Mouse (Mus musculus): Measurements from ENCODE around the gene Kat2a. TPM values are rescaled to one million over a fixed set of nuclear protein-coding genes. Genes with fewer than 3 reads are reported as not detected.
A peak's percentile ranks its signal among the peaks of the same experiment; 100 is the strongest.
"Not testable (repeated sequence)": the region's sequence is repeated elsewhere in the genome, so short reads cannot be mapped to it uniquely, and the experiment has no call there.

Kat2a gene
- total RNA-seq, 4 experiments from 2014 or later, result 9.0 to 11.1 (median 10.1) TPM

GRCm38 (mm10) chr11:100677810-100678209 lies 34.5 kb downstream of the Kat2a start:
- no peak for DNase-seq (ENCODE audit: low spot score in 2 of 2)

DNA sequence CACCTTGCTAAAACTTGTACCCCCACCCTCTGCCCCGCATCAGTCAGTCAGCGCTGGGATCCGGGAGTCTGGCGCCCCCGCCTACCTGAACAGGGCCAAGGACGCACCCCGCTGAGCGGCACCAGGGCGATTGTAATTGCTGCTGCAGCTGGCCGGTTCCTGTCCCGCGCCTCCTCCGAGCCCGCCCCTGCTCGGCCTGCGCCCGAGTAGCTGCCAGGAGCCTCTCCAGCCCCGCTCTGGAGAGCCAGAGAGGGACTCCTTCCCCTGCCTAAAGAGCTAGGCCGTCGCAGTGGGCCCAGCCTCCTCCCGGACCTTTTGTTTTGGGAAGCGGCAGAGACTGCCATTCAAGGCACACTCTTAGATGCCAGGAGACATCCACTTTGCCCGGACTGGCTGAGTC lies 39.1 kb downstream of the Kat2a start:
- DNase-seq (ENCODE audit: low spot score in 2 of 2), result peak; percentile 48 to 54

GRCm38 (mm10) chr11:100671956-100672355 lies 40.3 kb downstream of the Kat2a start:
- no peak for DNase-seq (ENCODE audit: low spot score in 2 of 2)

DNA sequence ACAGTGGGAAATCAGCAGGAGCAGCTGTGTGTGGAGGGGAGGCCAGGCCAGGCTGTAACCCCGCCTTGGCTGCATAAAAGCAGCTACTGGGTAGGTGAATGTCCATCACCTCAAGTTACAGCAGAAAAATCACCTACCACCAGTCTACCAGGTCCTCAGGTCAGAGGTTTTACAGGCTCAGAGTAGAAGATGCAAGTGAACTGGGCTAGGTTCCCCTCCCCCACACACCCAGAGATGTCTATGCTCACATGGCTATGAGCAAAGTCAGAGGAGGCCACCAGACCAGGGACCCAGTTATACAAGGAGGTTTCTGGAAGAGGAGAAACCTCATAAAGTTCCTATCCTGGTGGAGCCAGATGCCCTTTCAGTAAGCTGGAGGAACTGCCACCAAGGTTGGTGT lies 41.2 kb downstream of the Kat2a start:
- no peak for DNase-seq (ENCODE audit: low spot score in 2 of 2)

- no peak for DNase-seq (ENCODE audit: low spot score in 2 of 2)
Observed at GRCm38 (mm10) chr11:100659806-100660205, 52.5 kb downstream of the Kat2a start.

- no peak for DNase-seq (ENCODE audit: low spot score in 2 of 2)
Observed at GRCm38 (mm10) chr11:100656458-100656857, 55.8 kb downstream of the Kat2a start.

GRCm38 (mm10) chr11:100655589-100655988 lies 56.7 kb downstream of the Kat2a start:
- DNase-seq (ENCODE audit: low spot score in 2 of 2), result not testable (repeated sequence)

Other genes starting within 250 kb of the Kat2a start
- gene Klhl11, start 239.7 kb downstream of the Kat2a start, total RNA-seq (2022), result 1 to 10 TPM; 2.6 to 4.1 (median 3.0) TPM
- gene Acly, start 184.5 kb downstream of the Kat2a start, total RNA-seq (2022), result 1 to 10 TPM; 6.9 to 8.5 (median 8.0) TPM
- gene Ttc25, start 166.9 kb downstream of the Kat2a start, total RNA-seq (2022), result under 1 TPM; 0.09 to 0.51 (median 0.24) TPM
- gene Cnp, start 137.6 kb downstream of the Kat2a start, total RNA-seq (2022), result 1 to 10 TPM; 2.3 to 5.5 (median 4.2) TPM
- gene Nkiras2, start 93.2 kb downstream of the Kat2a start, total RNA-seq (2022), result 10 to 100 TPM; 18.1 to 18.9 (median 18.6) TPM
- gene Dnajc7, start 92.3 kb downstream of the Kat2a start, total RNA-seq (2022), result 100 to 1,000 TPM in 2 of 4 experiments, 10 to 100 TPM in 2; 79.4 to 106 (median 95.5) TPM
- under 1 TPM in 2 of 4 experiments, not detected in 2; 0.11 to 0.58 TPM for gene Zfp385c, start 20.0 kb downstream of the Kat2a start, total RNA-seq (2022)
- gene Dhx58, start 8.2 kb downstream of the Kat2a start, total RNA-seq (2022), result under 1 TPM; 0.27 to 0.70 (median 0.28) TPM
- not detected for gene Hspb9, start 1.4 kb upstream of the Kat2a start, total RNA-seq (2022)
- 10 to 100 TPM; 41.4 to 50.9 (median 42.2) TPM for gene Rab5c, start 25.8 kb upstream of the Kat2a start, total RNA-seq (2022)
- gene Kcnh4, start 47.5 kb upstream of the Kat2a start, total RNA-seq (2022), result not detected
- not detected for gene Hcrt, start 50.5 kb upstream of the Kat2a start, total RNA-seq (2022)
- gene Ghdc, start 58.5 kb upstream of the Kat2a start, total RNA-seq (2022), result 1 to 10 TPM; 4.3 to 8.2 (median 5.7) TPM
- 100 to 1,000 TPM; 136 to 186 (median 155) TPM for gene Stat5b, start 138.3 kb upstream of the Kat2a start, total RNA-seq (2022)
- 10 to 100 TPM; 10.9 to 16.8 (median 11.0) TPM for gene Stat5a, start 146.9 kb upstream of the Kat2a start, total RNA-seq (2022)
- gene Stat3, start 227.1 kb upstream of the Kat2a start, total RNA-seq (2022), result 10 to 100 TPM; 32.9 to 41.1 (median 37.5) TPM